Mouse (Mus musculus): ENCODE data around the gene Rpl13. TPM values are rescaled to one million over a fixed set of nuclear protein-coding genes. Genes with fewer than 3 reads are reported as not detected.

Gene Rpl13
- polyA plus RNA-seq, 1 experiment, result 3,303 TPM

GRCm38 (mm10) chr8:123126193-123126816 is 24.2 kb downstream of the Rpl13 start:
- Histone ChIP-seq H3K36me3 (ENCODE audit: control insufficient read depth, insufficient read depth, low read length) (no peaks in the 10 kb centered on the region), H3K27me3 (ENCODE audit: control insufficient read depth, insufficient read depth, low read length) (no peaks in the 10 kb centered on the region), H3K27ac (ENCODE audit: control insufficient read depth, insufficient read depth, low read length) (no peak overlapping the region), H3K4me3 (ENCODE audit: control insufficient read depth, insufficient read depth, low read length) (no peak overlapping the region), H3K4me1 (replicated peaks; ENCODE audit: control insufficient read depth, insufficient read depth, low read length) (no peaks in the 10 kb centered on the region)
- no peak for DNase-seq
- TF ChIP-seq CTCF (IDR thresholded peaks at IDR 0.05; ENCODE audit: borderline replicate concordance, control insufficient read depth, extremely low read depth, insufficient read depth, low read length, poor library complexity) (no peak), POLR2A (IDR thresholded peaks at IDR 0.05; ENCODE audit: control insufficient read depth, extremely low read depth, insufficient read depth, low read length, poor library complexity) (no peak)
- WGBS, result 26% methylated on average over 19 of the region's 19 CpGs

- Histone ChIP-seq H3K27me3 (ENCODE audit: control insufficient read depth, insufficient read depth, low read length) (no peaks in the 10 kb centered on the region), H3K4me1 (replicated peaks; ENCODE audit: control insufficient read depth, insufficient read depth, low read length) (no peaks in the 10 kb centered on the region), H3K36me3 (ENCODE audit: control insufficient read depth, insufficient read depth, low read length) (no peaks in the 10 kb centered on the region), H3K4me3 (ENCODE audit: control insufficient read depth, insufficient read depth, low read length) (no peak overlapping the region), H3K27ac (ENCODE audit: control insufficient read depth, insufficient read depth, low read length) (no peak overlapping the region)
- WGBS, result 62% methylated on average over 9 of the region's 9 CpGs
- no peak for DNase-seq
- TF ChIP-seq CTCF (IDR thresholded peaks at IDR 0.05; ENCODE audit: borderline replicate concordance, control insufficient read depth, extremely low read depth, insufficient read depth, low read length, poor library complexity), result no peak
- TF ChIP-seq POLR2A (IDR thresholded peaks at IDR 0.05; ENCODE audit: control insufficient read depth, extremely low read depth, insufficient read depth, low read length, poor library complexity), result no peak
These were observed 28.9 kb downstream of the Rpl13 start for GRCm38 (mm10) chr8:123131041-123131440.

GRCm38 (mm10) chr8:123132953-123133352 is 30.8 kb downstream of the Rpl13 start:
- DNase-seq, result no peak
- Histone ChIP-seq H3K27me3 (ENCODE audit: control insufficient read depth, insufficient read depth, low read length) (no peaks in the 10 kb centered on the region), H3K4me3 (ENCODE audit: control insufficient read depth, insufficient read depth, low read length) (no peak overlapping the region), H3K27ac (ENCODE audit: control insufficient read depth, insufficient read depth, low read length) (no peak overlapping the region), H3K36me3 (ENCODE audit: control insufficient read depth, insufficient read depth, low read length) (no peaks in the 10 kb centered on the region), H3K4me1 (replicated peaks; ENCODE audit: control insufficient read depth, insufficient read depth, low read length) (no peaks in the 10 kb centered on the region)
- TF ChIP-seq POLR2A (IDR thresholded peaks at IDR 0.05; ENCODE audit: control insufficient read depth, extremely low read depth, insufficient read depth, low read length, poor library complexity), result no peak
- no peak for TF ChIP-seq CTCF (IDR thresholded peaks at IDR 0.05; ENCODE audit: borderline replicate concordance, control insufficient read depth, extremely low read depth, insufficient read depth, low read length, poor library complexity)
- WGBS, result 100% methylated on average over 2 of the region's 2 CpGs

GRCm38 (mm10) chr8:123134149-123134713 is 32.1 kb downstream of the Rpl13 start:
- TF ChIP-seq POLR2A (IDR thresholded peaks at IDR 0.05; ENCODE audit: control insufficient read depth, extremely low read depth, insufficient read depth, low read length, poor library complexity) (no peak), CTCF (IDR thresholded peaks at IDR 0.05; ENCODE audit: borderline replicate concordance, control insufficient read depth, extremely low read depth, insufficient read depth, low read length, poor library complexity) (no peak)
- 90% methylated on average over 11 of the region's 11 CpGs for WGBS

GRCm38 (mm10) chr8:123135406-123135805 is 33.3 kb downstream of the Rpl13 start:
- TF ChIP-seq POLR2A (IDR thresholded peaks at IDR 0.05; ENCODE audit: control insufficient read depth, extremely low read depth, insufficient read depth, low read length, poor library complexity), result no peak
- TF ChIP-seq CTCF (IDR thresholded peaks at IDR 0.05; ENCODE audit: borderline replicate concordance, control insufficient read depth, extremely low read depth, insufficient read depth, low read length, poor library complexity), result no peak
- H3K4me1 ChIP-seq (replicated peaks; ENCODE audit: control insufficient read depth, insufficient read depth, low read length), result no peaks in the 10 kb centered on the region
- DNase-seq, result no peak
- H3K36me3 ChIP-seq (ENCODE audit: control insufficient read depth, insufficient read depth, low read length), result no peaks in the 10 kb centered on the region
- H3K27ac ChIP-seq (ENCODE audit: control insufficient read depth, insufficient read depth, low read length), result no peak overlapping the region
- H3K4me3 ChIP-seq (ENCODE audit: control insufficient read depth, insufficient read depth, low read length), result no peak overlapping the region
- WGBS, result 68% methylated on average over 7 of the region's 7 CpGs
- no peaks in the 10 kb centered on the region for H3K27me3 ChIP-seq (ENCODE audit: control insufficient read depth, insufficient read depth, low read length)

More at GRCm38 (mm10) chr8:123134149-123134713, 32.1 kb downstream of the Rpl13 start:
- no peak overlapping the region for H3K27ac ChIP-seq (ENCODE audit: control insufficient read depth, insufficient read depth, low read length)
- H3K4me1 ChIP-seq (replicated peaks; ENCODE audit: control insufficient read depth, insufficient read depth, low read length), result no peaks in the 10 kb centered on the region
- H3K36me3 ChIP-seq (ENCODE audit: control insufficient read depth, insufficient read depth, low read length), result no peaks in the 10 kb centered on the region
- no peaks in the 10 kb centered on the region for H3K27me3 ChIP-seq (ENCODE audit: control insufficient read depth, insufficient read depth, low read length)
- H3K4me3 ChIP-seq (ENCODE audit: control insufficient read depth, insufficient read depth, low read length), result no peak overlapping the region
- no peak for DNase-seq

DNA sequence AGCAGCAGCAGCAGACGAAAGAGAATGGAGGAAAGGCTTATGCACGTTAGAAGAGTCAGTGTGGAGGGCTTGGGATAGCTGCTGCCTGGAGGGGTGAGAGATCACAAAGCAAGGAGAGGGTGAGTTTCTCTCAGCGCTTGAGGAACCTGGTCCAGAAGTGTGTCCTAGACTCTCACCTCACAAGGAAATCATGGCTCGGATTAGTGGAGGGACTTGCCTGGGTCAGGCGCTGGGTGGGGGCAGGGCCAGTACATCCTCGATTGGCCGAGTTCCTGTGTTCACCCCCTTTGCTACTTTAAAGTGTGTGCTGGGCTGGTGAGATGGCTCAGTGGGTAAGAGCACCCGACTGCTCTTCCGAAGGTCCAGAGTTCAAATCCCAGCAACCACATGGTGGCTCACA is 33.7 kb downstream of the Rpl13 start:
- H3K27ac ChIP-seq (ENCODE audit: control insufficient read depth, insufficient read depth, low read length), result no peak overlapping the region
- H3K4me1 ChIP-seq (replicated peaks; ENCODE audit: control insufficient read depth, insufficient read depth, low read length), result no peaks in the 10 kb centered on the region
- no peak overlapping the region for H3K4me3 ChIP-seq (ENCODE audit: control insufficient read depth, insufficient read depth, low read length)
- no peaks in the 10 kb centered on the region for H3K27me3 ChIP-seq (ENCODE audit: control insufficient read depth, insufficient read depth, low read length)
- 83% methylated on average over 9 of the region's 9 CpGs for WGBS
- DNase-seq, result no peak
- TF ChIP-seq CTCF (IDR thresholded peaks at IDR 0.05; ENCODE audit: borderline replicate concordance, control insufficient read depth, extremely low read depth, insufficient read depth, low read length, poor library complexity) (no peak), POLR2A (IDR thresholded peaks at IDR 0.05; ENCODE audit: control insufficient read depth, extremely low read depth, insufficient read depth, low read length, poor library complexity) (no peak)
- H3K36me3 ChIP-seq (ENCODE audit: control insufficient read depth, insufficient read depth, low read length), result no peaks in the 10 kb centered on the region

All from thymus, adult 2 months (tissue).